Mouse (Mus musculus) stomach, embryonic 16.5 days (tissue): Measurements from ENCODE around the gene Igsf21. TPM values are rescaled to one million over a fixed set of nuclear protein-coding genes. Genes with fewer than 3 reads are reported as not detected.

Experiments
- ATAC-seq: fragments of 200-750 bp; cut with Nextera tagmentation; 2 replicates; pipeline ENCODE4 v1.8.0; 2017; ENCODE audit warnings: moderate number of reproducible peaks, moderate TSS enrichment; ENCODE audit not compliant: insufficient read depth, low FRiP score
- H3K27ac ChIP-seq: fragments of 300-500 bp; sonication (generic); 2 replicates; pipeline ENCODE4 v1.5.1; 2014; ENCODE audit warnings: low read length
- H3K27me3 ChIP-seq: fragments of 300-500 bp; sonication (generic); 2 replicates; pipeline ENCODE4 v1.6.1; 2014; ENCODE audit warnings: low read length, control low read depth, mixed read lengths; ENCODE audit not compliant: control insufficient read depth, insufficient read depth
- H3K36me3 ChIP-seq: fragments of 300-500 bp; sonication (generic); 2 replicates; pipeline ENCODE4 v1.6.1; 2014; ENCODE audit warnings: low read length; ENCODE audit not compliant: control insufficient read depth, insufficient read depth
- H3K4me1 ChIP-seq: fragments of 300-500 bp; sonication (generic); 2 replicates; pipeline ENCODE4 v1.6.1; 2014; ENCODE audit warnings: low read length, control low read depth, mixed read lengths; ENCODE audit not compliant: control insufficient read depth, insufficient read depth
- H3K4me2 ChIP-seq: fragments of 300-500 bp; sonication (generic); 2 replicates; pipeline ENCODE4 v1.6.1; 2014; ENCODE audit warnings: low read depth, low read length, mixed read lengths
- H3K4me3 ChIP-seq: fragments of 300-500 bp; sonication (generic); replicated peaks from 2 replicates; pipeline ENCODE4 v1.5.1; 2014; ENCODE audit warnings: mild to moderate bottlenecking, low read length
- H3K9ac ChIP-seq: fragments of 300-500 bp; sonication (generic); 2 replicates; pipeline ENCODE4 v1.6.1; 2014; ENCODE audit warnings: low read length
- H3K9me3 ChIP-seq: fragments of 300-500 bp; sonication (generic); replicated peaks from 2 replicates; pipeline ENCODE4 v1.6.1; 2016; ENCODE audit warnings: low read length, control low read depth; ENCODE audit not compliant: control insufficient read depth
- WGBS: fragments of 180-500 bp; shearing (Covaris S2); extraction: QIAGEN DNeasy Blood & Tissue Kit; methylation state at CpG from one replicate; pipeline ENCODE4 v1.1.7; 2014; 5-methylcytosine and 5-hydroxymethylcytosine counted together
- polyA plus RNA-seq: library from polyadenylated mRNA; unstranded; fragments of >200 nt; fragmentation: Nextera tagmentation; extraction: Ambion mirVana; gene quantifications from 2 replicates; pipeline ENCODE4 v1.2.1, GENCODE M21; 2015

Gene Igsf21
- polyA plus RNA-seq, 1 experiment from 2014 or later, result 1.3 TPM

DNA sequence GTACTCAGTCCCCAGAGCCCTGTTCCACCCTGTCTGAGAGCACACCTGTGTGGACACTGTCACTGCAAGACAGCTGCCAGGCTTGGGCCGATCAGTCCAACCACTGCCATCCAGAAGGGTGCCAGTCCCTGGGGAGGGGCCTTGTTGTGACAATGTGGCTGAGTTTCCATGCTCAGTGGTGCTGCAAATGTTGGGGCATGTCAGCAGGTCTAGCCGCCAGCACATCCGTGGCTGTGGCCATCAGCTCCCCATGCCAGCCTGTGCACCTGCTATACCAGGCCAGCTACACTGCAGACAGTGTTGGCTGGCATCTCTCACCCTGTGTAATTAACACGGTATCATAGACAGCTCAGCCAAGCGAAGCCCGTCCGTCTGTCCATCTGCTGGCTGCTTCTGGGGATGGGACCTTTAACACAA is 129.3 kb downstream of the Igsf21 start:
- Histone ChIP-seq H3K4me3 (no peak overlapping the region), H3K9ac (no peak overlapping the region), H3K4me2 (no peak overlapping the region), H3K27ac (no peak overlapping the region), H3K9me3 (no peaks in the 10 kb centered on the region), H3K4me1 (no peaks in the 10 kb centered on the region), H3K27me3 (no peaks in the 10 kb centered on the region), H3K36me3 (no peaks in the 10 kb centered on the region)
- ATAC-seq, result no peak
- WGBS, result 83% methylated on average over 7 of the region's 7 CpGs

DNA sequence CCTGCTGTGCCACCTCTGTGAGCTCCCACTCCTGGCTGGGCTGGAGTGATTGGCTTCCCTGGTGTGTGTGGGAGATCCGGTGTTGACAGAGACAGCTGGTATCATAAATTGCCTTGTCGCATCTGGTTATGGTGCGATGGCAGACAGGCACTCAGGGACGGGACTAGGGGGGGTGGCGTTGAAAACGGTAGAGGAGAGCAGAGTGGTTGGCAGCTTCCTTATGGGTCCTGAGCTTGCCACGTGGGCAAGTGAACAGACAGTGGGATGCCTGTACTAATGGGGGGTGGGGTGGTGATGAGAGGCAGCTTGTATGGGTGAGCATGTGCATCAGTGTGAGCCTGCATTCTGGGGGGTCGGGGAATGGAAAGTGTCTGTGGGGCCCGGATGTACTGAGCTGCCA is 130.8 kb downstream of the Igsf21 start:
- no peaks in the 10 kb centered on the region for H3K27me3 ChIP-seq
- no peaks in the 10 kb centered on the region for H3K9me3 ChIP-seq
- no peak overlapping the region for H3K27ac ChIP-seq
- H3K4me3 ChIP-seq, result no peak overlapping the region
- no peaks in the 10 kb centered on the region for H3K4me1 ChIP-seq
- H3K9ac ChIP-seq, result no peak overlapping the region
- 75% methylated on average over 9 of the region's 9 CpGs for WGBS
- H3K36me3 ChIP-seq, result no peaks in the 10 kb centered on the region
- H3K4me2 ChIP-seq, result no peak overlapping the region
- ATAC-seq, result no peak

DNA sequence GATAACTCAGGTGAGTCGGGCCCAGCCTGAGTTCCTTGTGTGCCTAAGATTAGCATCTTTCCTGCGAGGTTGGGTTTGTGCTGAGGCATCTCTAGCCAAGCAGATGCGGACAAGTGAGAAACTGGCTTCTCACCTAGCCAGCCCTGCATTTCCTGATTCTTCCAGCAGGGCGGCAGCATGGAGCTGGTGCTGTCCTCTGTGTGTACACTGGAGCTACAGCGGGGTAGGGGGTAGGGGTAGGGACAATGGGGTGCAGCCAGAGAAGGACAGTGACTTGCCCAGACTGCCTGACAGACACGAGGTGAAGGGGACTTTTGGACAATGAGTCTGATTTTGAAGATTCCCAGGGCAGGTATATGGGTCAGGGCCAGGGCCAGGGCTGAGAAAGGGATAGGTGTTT is 131.5 kb downstream of the Igsf21 start:
- Histone ChIP-seq H3K9me3 (no peaks in the 10 kb centered on the region), H3K9ac (no peak overlapping the region), H3K27me3 (peaks cover 6% of the 10 kb centered on the region; the same call in 1 of the 2 replicates), H3K36me3 (no peaks in the 10 kb centered on the region), H3K4me2 (no peak overlapping the region), H3K27ac (no peak overlapping the region), H3K4me3 (no peak overlapping the region), H3K4me1 (no peaks in the 10 kb centered on the region)
- ATAC-seq, result no peak
- WGBS, result 87% methylated on average over 6 of the region's 6 CpGs

DNA sequence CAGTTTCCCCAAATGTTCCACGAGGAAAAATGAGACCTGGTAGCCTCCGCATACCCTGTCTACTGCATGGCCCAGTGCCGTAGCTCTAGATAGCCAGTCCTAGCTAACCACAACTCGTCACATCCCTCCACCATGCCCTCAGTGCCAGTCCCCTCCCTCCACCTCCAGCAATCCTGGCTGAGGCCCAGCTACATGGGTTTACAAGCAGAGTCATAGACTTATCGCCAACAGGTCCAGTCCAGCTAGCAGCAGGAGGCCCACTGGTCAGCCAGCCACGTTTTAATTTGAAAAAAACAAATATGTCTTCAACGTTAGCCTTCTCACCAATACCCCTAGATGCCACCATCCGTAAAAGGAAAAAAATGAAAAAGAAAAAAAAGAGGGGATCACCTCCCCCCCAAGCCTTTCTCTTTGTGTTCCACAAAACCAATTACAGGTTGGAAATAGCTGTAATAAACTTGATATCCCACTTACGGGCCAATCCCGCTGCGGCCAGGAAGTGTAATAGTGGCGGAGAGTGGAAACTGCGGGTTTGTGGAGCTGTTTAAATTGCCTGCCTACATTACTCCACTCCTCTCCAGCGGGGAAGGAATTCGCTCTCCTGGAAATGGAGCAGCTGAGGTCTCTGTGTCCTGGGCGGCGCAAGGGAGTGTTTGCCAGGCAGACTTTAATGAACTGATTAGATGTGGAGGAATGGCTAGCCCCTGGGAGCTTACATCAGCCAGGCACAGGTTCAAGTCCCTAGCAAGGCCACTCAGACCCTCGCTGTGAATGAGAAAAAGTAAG is 132.7 kb downstream of the Igsf21 start:
- H3K36me3 ChIP-seq, result no peaks in the 10 kb centered on the region
- H3K9ac ChIP-seq, result no peak overlapping the region
- H3K4me2 ChIP-seq, result no peak overlapping the region
- no peak overlapping the region for H3K27ac ChIP-seq
- H3K4me1 ChIP-seq, result no peaks in the 10 kb centered on the region
- H3K4me3 ChIP-seq, result no peak overlapping the region
- no peaks in the 10 kb centered on the region for H3K9me3 ChIP-seq
- peaks cover 17% of the 10 kb centered on the region for H3K27me3 ChIP-seq
- no peak for ATAC-seq
- WGBS, result 78% methylated on average over 18 of the region's 18 CpGs

DNA sequence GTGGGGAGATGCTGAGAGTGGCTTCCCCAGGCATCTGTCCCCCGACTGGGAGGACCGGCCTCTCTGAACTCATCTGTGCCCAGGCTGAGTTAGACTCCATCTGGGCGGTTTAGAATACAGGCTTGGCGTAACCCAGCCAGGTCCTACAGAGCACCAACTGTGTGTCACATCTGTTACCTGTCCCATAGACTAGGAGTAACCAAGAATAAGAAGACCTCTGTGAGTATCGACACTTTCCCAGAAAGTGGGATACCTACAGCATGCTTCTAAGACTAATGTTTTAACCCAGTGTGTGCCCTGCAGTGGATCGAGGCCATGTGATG is 137.0 kb downstream of the Igsf21 start:
- peaks cover 26% of the 10 kb centered on the region for H3K27me3 ChIP-seq
- H3K4me2 ChIP-seq, result no peak overlapping the region
- no peak overlapping the region for H3K9ac ChIP-seq
- no peak for ATAC-seq
- no peaks in the 10 kb centered on the region for H3K9me3 ChIP-seq
- no peaks in the 10 kb centered on the region for H3K4me1 ChIP-seq
- no peak overlapping the region for H3K4me3 ChIP-seq
- WGBS, result 50% methylated on average over 6 of the region's 6 CpGs
- H3K27ac ChIP-seq, result no peak overlapping the region
- no peaks in the 10 kb centered on the region for H3K36me3 ChIP-seq

DNA sequence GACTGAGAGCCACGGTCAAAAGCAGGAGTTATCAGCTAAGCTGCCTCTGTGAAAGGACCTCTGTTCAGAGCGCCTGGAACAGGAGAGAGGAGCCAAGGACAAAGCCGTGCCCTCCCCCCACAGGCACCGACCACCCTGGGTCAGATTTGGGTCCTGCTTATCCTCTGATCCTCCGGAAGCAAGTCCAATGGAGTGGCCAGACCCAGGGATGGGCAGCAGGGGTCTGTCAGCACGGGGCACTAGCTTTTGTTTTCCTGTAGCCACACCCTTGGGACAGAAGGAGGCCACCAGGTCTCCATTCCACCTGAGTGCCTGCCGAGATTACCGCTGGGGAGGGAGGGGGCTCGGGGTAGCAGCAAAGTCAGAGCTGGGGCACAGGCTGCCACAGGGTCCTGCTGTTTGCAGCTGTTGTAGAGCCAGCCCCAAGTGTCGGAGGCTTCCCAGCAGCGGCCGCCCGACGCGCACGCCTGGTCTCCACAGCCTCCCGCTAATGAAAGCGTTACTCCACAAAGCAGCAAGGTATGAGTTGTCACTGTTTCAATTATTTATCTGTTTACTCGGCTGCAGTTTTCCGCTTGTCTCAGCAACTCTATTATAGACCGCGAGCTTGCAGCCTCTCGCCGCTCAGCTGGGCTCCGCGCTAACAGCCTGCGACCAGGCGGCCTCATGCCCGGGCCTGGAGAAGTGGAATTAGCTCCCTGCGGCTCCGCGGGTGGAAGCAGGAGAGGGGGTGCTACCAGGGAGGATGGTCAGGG is 137.5 kb downstream of the Igsf21 start:
- no peak overlapping the region for H3K27ac ChIP-seq
- WGBS, result 5% methylated on average over 32 of the region's 32 CpGs
- no peak overlapping the region for H3K9ac ChIP-seq
- H3K36me3 ChIP-seq, result no peaks in the 10 kb centered on the region
- ATAC-seq, result no peak
- no peak overlapping the region; the same call in 1 of the 2 replicates for H3K4me2 ChIP-seq
- H3K4me3 ChIP-seq, result peak overlapping the region; percentile 2; the same call in 1 of the 2 replicates
- H3K9me3 ChIP-seq, result no peaks in the 10 kb centered on the region
- peaks cover 26% of the 10 kb centered on the region for H3K27me3 ChIP-seq
- H3K4me1 ChIP-seq, result no peaks in the 10 kb centered on the region

DNA sequence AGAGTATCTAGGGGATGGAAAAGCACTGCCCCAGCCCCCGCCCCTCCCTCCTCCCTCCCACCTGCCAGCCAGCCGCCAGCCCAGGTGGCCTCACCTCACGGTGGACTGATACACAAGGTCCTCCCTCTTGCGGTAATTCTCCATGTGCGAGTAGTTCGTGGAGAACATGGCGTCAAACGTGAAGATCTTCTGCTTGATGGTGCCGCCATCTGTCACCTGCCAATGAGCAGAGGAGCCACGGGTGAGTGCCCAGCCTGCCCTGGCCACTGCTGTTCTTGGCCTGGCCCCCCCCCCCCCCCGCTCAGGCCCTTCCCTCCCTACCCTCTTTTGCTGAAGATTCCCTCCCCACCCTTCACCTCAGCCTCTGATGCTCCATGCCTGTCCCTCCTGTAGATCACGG is 139.4 kb downstream of the Igsf21 start:
- no peak overlapping the region for H3K4me2 ChIP-seq
- H3K4me3 ChIP-seq, result no peak overlapping the region
- H3K9ac ChIP-seq, result no peak overlapping the region
- H3K36me3 ChIP-seq, result no peaks in the 10 kb centered on the region
- H3K27ac ChIP-seq, result no peak overlapping the region
- no peaks in the 10 kb centered on the region for H3K4me1 ChIP-seq
- ATAC-seq, result no peak
- no peaks in the 10 kb centered on the region for H3K9me3 ChIP-seq
- 66% methylated on average over 11 of the region's 12 CpGs for WGBS
- peaks cover 34% of the 10 kb centered on the region for H3K27me3 ChIP-seq

DNA sequence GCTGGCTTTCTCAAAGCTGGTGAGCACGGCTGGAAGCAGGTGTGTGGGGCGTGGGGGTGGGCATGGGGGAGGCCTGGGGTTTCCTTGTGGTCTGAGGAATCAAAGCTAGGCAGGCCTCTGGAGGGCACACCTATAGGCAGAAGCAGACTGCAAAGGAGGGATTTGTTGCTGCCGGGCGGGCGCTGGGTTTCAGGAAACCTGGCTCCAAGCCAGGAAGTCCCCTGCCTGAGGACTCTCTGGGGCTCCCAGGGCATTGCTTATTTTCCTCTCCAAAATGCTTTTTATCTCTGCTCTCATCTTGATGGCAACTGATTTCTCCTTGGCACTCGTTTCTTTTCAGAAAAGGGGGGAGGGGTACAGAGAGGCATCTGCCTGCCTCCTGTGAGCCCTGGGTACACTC is 141.8 kb downstream of the Igsf21 start:
- 10% methylated on average over 6 of the region's 6 CpGs for WGBS
- H3K9me3 ChIP-seq, result no peaks in the 10 kb centered on the region
- H3K4me2 ChIP-seq, result no peak overlapping the region
- H3K9ac ChIP-seq, result no peak overlapping the region
- H3K36me3 ChIP-seq, result no peaks in the 10 kb centered on the region
- no peaks in the 10 kb centered on the region for H3K4me1 ChIP-seq
- no peak for ATAC-seq
- H3K27ac ChIP-seq, result no peak overlapping the region
- no peak overlapping the region for H3K4me3 ChIP-seq
- peaks cover 26% of the 10 kb centered on the region for H3K27me3 ChIP-seq

DNA sequence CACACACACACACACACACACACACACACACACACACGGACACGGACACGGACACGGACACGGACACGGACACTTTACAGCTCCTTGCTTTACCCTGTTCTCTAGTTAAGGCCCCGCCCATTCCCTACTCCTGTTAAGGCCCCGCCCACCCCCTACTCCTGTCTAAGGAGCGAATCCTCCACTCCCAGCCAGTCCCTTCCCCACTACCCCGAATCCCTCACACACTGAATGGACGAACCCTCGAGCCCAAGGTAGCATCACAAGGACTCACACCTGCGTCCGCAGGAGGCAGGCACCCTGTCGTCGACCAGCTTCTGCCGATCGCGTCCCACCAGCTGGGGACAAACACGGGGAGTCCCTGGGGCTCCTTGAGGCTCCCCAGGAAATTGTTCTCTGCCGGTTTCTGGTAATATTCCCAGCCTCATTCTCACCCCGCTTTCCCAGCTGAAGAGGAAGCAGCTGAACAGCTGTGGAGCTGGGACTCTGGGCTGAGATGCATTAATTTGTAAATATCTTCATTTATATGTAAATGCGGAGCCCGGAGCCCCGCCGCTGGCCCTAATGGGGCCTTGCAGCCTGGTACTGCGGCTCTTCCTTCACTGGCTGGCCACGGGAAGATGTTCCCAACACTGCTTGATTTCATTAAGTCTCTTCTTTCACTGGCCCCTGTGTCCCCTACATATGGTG is 143.1 kb downstream of the Igsf21 start:
- H3K4me2 ChIP-seq, result peak overlapping the region; percentile 45
- H3K9ac ChIP-seq, result no peak overlapping the region
- H3K27ac ChIP-seq, result no peak overlapping the region
- H3K4me1 ChIP-seq, result no peaks in the 10 kb centered on the region
- no peak for ATAC-seq
- H3K27me3 ChIP-seq, result peaks cover 14% of the 10 kb centered on the region
- peak overlapping the region; percentile 31 for H3K4me3 ChIP-seq
- 3% methylated on average over 28 of the region's 28 CpGs for WGBS
- no peaks in the 10 kb centered on the region for H3K36me3 ChIP-seq
- no peaks in the 10 kb centered on the region for H3K9me3 ChIP-seq
